Mouse (Mus musculus): ENCODE data around the gene Ubtf.

DNA sequence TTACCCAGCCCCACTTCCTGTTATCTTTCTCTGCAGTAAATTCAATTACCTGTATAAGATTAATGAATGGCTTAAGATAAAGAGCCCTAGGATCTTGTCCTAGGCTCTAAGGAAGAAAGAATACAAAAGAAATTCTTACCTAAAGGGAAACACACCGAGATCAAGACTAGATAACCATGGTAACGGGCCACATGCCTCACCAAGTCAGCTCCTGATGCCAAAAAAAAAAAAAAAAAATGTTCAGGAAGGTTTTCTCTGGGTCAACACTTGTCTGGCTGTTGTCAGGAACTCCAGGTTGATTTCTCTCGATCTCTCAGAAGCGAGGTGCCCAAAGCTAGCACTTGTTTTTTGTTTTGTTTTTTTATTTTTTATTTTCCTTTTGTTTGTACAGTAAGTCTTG is 14.5 kb upstream of the Ubtf start:
- no peak for TF ChIP-seq POLR2A (IDR thresholded peaks at IDR 0.05; ENCODE audit: insufficient read depth, low read depth, low read length)
- TF ChIP-seq CTCF (IDR thresholded peaks at IDR 0.05; ENCODE audit: insufficient read depth, low read depth, low read length), result no peak

All from olfactory bulb, adult 2 months (tissue).